Mouse (Mus musculus) C2C12 (cell line): ENCODE results near the gene Alg11.

Experiments used
- CEBPB ChIP-seq: IDR thresholded peaks from one replicate; pipeline ENCODE4 v1.6.1; 2011; ENCODE audit warnings: low read depth, mild to moderate bottlenecking, control low read depth, moderate library complexity
- CTCF ChIP-seq: IDR thresholded peaks from one replicate; pipeline ENCODE4 v1.5.1; 2011; ENCODE audit not compliant: control insufficient read depth, insufficient read depth, insufficient read length
- FOSL1 ChIP-seq: IDR thresholded peaks from one replicate; pipeline ENCODE4 v1.8.0; 2011; ENCODE audit warnings: mild to moderate bottlenecking, low read length; ENCODE audit not compliant: poor library complexity, insufficient read depth, severe bottlenecking
- MAX ChIP-seq: IDR thresholded peaks from one replicate; pipeline ENCODE4 v1.6.1; 2011; ENCODE audit warnings: mild to moderate bottlenecking, control low read depth
- MYOD1 ChIP-seq: IDR thresholded peaks from one replicate; pipeline ENCODE4 v1.6.1; 2011; ENCODE audit warnings: low read depth; ENCODE audit not compliant: control insufficient read depth, insufficient read length
- MYOG ChIP-seq: IDR thresholded peaks from one replicate; pipeline ENCODE4 v1.6.1; 2011; ENCODE audit not compliant: control insufficient read depth, insufficient read length; ENCODE audit errors: extremely low read depth
- USF1 ChIP-seq: IDR thresholded peaks from one replicate; pipeline ENCODE4 v1.6.1; 2011; ENCODE audit warnings: low read depth, mild to moderate bottlenecking, control low read depth, moderate library complexity

DNA sequence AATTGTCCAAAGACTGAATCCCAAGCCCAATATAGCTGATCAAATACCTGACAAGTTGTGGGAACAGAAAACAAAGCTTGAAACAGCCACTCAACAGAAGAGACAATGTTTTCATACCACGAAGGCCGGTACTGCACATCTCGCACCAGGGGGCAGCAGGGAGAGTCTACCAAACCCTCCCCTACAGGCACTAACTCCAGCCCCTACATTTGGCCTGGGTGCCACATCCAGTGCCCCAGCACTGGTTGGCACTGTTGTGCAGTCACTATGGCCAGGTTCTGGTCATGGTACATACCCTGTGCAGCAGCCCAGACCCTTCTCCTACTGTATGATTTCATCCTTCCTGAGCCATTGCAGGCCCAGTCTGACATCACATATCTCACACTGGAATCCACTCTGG lies 31.5 kb upstream of the Alg11 start:
- no peak for TF ChIP-seq MYOD1
- no peak for TF ChIP-seq CTCF
- no peak for TF ChIP-seq CEBPB
- no peak for TF ChIP-seq MYOG
- no peak for TF ChIP-seq USF1
- no peak for TF ChIP-seq MAX
- no peak for TF ChIP-seq FOSL1
